Mouse (Mus musculus) right cerebral cortex, adult 18-20 months (tissue): ENCODE results near the gene Cpeb3.

ENCODE experiments used
- DNase-seq: peaks from one replicate; pipeline ENCODE4 v3.0.0; 2022; ENCODE audit warnings: mixed read lengths

Gene Cpeb3

DNA sequence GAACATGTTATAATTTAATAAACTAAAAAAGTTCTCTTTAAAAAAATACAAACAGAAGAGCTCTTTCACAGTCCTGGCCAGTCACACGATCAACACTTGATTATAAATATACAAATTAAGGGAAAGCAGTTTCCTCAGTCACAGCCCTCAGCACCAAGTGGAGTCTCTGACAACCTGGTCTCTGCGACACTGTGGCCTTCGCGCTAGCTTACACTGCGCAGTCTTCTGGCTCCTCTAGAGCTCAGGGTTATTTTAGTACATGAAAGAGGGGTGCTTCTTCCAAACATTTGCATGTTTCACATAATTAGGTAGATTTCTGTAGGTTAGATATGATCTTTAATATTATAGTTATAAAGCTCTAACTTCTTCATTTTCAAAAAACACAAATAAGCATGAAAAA is 186.3 kb downstream of the Cpeb3 start:
- DNase-seq, result no peak

DNA sequence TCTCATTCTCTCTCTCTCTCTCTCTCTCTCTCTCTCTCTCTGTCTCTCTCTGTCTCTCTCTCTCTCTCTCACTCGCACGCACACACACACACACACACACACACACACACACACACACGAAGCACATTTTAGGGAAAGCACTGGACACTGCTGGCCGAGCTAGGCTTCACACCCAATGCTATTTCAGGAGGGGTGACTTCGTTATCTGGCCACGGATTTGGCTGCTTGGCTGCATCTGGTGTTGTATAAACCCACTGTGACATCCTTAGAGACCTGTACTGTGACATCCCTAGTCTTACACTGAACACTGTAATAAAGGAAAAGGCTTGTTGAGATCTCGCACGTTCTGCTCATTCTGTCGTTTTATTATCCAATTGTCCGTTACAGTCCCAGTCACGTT is 187.4 kb downstream of the Cpeb3 start:
- DNase-seq, result no peak

DNA sequence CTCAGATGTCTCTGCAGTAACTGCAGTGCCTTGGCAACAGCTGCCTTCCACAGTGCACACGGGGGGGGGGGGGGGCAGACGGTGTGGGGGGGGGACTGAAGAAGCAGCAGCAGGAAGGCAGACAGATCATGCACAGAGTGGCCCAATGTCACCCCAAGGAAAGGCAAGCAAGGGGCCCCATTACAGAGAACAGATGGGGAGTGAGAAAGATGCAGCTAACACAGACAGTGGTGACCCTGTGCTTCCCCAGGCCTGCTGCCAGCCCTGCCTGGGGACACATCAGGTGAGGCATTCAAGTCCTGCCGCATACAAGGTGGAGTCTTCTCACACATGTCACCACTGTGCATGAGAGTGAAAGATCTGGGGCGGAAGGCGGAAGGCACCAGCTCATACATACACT is 187.9 kb downstream of the Cpeb3 start:
- no peak for DNase-seq

DNA sequence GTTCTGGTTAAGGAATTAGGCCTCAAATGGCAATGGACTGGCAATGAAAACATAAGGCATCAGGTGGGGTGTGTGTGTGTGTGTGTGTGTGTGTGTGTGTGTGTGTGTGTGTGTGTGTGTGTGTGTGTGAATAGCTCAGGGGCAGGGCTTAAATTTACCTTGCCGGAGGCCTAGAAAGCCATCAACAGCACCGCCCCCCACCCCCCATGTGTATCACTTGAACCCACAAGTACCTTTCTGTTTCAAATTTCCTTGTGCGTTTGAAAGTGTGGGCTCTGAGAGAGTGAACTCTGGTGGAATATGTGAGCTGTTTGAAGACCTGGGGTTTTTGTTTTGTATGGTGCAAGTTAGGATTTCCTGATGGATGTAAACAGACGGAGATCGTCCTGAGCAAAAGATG is 189.5 kb downstream of the Cpeb3 start:
- DNase-seq, result no peak

DNA sequence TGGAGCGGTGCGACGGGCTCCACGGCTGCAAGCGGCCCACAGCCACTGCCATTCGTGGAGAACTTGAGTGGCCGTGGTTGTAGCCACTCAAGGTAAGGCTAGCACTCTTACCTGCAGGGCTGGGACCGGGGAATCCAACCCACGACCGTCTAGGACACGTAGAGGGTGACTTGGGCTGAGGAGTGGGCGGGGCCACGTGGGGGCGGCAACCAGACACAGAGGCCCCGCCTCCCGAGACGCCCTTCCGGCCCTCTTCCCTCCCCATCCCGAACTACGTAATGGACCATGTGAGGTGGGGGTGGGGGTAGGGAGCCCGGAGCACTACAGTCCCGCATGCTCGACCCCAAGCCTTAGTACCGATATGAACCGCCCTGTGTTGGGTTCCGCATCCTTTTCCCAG is 190.0 kb downstream of the Cpeb3 start:
- DNase-seq, result no peak

DNA sequence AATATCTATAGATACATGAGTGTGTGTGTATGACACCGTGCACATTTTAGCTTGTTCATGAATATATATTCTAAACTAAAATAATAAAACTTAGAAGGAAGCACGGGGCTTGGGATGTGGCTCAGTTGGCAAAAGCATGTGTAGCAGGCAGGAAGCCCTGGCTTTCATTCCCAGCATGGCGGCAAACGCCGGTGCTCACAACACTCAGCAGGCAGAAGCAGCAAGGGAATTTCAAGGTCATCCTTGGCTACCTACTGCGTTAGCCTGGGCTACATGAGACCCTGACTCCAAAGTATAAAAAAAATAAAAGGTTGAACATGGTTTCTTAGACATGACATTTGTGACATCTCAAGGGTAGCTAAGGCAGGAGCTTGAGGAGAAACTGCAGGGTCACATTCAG is 191.5 kb downstream of the Cpeb3 start:
- no peak for DNase-seq

DNA sequence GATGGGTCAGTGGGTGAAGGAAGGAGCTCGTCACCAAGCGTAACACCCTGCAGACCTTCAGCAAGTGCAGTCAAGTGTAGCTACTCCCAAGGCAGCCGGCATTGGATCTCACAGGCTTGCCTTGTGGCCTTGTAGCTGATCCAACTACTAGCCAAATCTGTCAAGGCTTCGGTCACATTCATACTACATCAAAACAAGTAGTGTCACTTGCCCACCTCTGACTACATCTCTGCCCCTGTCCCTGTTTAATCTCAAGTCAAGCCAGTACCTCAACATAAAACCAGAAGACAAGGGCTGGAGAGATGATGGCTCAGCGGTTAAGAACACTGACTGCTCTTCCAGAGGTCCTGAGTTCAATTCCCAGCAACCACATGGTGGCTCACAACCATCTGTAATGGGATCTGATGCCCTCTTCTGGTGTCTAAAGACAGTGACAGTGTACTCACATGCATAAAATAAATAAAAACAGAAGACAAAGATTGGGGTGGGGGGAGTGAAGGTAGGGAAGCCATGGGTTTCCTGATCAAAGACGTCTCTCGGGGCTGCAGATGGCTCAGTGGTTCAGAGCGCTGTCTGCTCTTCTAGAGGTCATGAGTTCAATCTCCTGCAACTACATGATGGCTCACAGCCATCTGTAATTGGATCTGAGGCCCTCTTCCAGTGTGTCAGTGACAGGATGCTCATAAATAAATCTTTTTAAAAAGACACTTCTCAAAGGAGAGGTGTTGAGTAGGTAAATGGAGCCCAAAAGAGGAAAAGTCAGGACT is 194.0 kb downstream of the Cpeb3 start:
- DNase-seq, result no peak

DNA sequence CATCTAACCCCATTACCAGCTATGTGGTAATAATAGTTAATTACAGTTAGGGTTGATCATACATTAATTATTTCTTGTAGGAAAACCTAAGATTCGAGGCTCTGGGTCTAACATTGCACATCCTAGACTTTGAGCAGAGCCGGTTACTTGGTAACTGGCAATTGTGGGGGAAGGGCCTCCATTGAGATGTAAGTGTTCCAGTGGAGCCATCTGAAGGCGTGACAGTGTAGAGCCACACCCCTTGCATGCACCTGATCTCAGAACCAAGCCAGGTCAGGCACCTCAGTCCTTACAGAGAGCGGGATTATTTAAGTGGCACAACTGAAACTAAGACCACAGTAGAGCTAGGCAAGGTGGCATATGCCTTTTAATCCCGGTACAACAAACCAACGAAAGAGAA is 194.9 kb downstream of the Cpeb3 start:
- no peak for DNase-seq

DNA sequence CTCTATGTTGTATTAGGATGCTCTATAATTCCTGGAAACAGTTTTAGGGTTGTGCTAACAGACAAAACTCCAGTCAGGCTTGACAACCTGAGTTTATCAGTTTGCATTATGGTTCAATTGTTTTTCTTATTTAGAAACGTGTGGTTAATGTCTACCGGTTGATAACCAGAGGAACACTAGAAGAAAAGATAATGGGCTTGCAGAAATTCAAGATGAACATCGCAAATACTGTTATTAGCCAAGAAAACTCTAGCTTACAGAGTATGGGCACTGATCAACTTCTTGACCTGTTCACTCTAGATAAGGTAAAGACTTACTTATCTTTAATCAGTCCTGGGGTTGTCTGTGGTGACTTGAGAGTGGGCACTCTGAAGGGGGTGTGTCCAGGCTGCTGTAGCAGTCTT is 198.5 kb downstream of the Cpeb3 start:
- DNase-seq, result no peak

DNA sequence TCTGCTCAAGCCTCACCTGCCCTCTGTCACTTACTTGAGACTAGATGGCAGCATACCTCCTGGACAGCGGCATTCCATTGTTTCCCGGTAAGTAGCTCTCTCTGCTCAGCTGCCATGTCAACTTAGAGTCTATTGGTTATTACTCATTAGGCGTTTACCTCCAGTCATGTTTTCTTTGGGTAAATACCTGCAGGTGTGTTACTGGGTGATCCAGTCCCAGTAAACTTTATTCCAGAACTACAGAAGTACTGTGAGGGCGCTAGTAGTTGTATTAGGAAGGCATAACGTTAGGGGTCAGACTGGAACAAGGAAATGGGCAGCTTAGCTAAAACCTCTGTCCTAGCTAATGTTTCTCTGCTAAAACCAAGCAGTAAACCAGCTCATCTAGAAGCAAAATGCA is 203.8 kb downstream of the Cpeb3 start:
- DNase-seq, result no peak
